12 mouse cellular contexts compared by ENCODE assay signal in genomic region chr16:78317960-78318359, GRCm38 (mm10). TPM values are rescaled to one million over a fixed set of nuclear protein-coding genes. Genes with fewer than 3 reads are reported as not detected.
A peak's percentile ranks its signal among the peaks of the same experiment; 100 is the strongest.
DNase-seq lines count a peak whose midpoint lies in the region; ATAC-seq and TF ChIP-seq lines count a peak whose summit lies in the region.
"Had no signal": no experiment of that assay in that cellular context is flagged by ENCODE, and none has a peak within 500 bp of the region (broad histone marks: within the 10 kb centered on the region; RNA-seq: fewer than 3 reads in every experiment).

No protein-coding gene starts in this region.

- no peaks in the 10 kb centered on the region for H3K27me3 ChIP-seq in kidney, adult 2 months (replicated peaks; ENCODE audit: control insufficient read depth, insufficient read depth, low read length)
- H3K27me3 ChIP-seq in kidney, embryonic 16.5 days (ENCODE audit: insufficient read depth, low read length): no peaks in the 10 kb centered on the region
- no peaks in the 10 kb centered on the region for H3K27me3 ChIP-seq in intestine, embryonic 14.5 days (replicated peaks; ENCODE audit: control insufficient read depth, insufficient read depth, low read length)
- H3K27me3 ChIP-seq: forebrain, embryonic 12.5 days had no signal

- no peaks in the 10 kb centered on the region for H3K36me3 ChIP-seq in kidney, adult 2 months (ENCODE audit: control insufficient read depth, insufficient read depth, low read length)
- no peaks in the 10 kb centered on the region for H3K36me3 ChIP-seq in kidney, embryonic 16.5 days (ENCODE audit: insufficient read depth, low read length)
- H3K36me3 ChIP-seq in intestine, embryonic 14.5 days (ENCODE audit: control insufficient read depth, insufficient read depth, low read length): no peaks in the 10 kb centered on the region
- H3K36me3 ChIP-seq: forebrain, embryonic 12.5 days had no signal

- peak; percentile 9 for DNase-seq in kidney, adult 2 months
- peak; percentile 32 for DNase-seq in R1 (ENCODE audit: low read depth, low spot score)
- no peak for DNase-seq in intestine, embryonic 14.5 days (ENCODE audit: low spot score)
- DNase-seq in lung, postnatal 36 days: peak; percentile 62
- no peak for DNase-seq in embryo, embryonic 11 days
- no peak for DNase-seq in cerebellum, adult 9-11 months
- DNase-seq in embryo, embryonic 10 days (ENCODE audit: low spot score): no peak
- DNase-seq: cerebellum, postnatal 25 days; kidney, postnatal 25 days; left cerebral cortex, postnatal 4 days had no signal

- H3K9me3 ChIP-seq in kidney, embryonic 16.5 days (ENCODE audit: low read length): no peaks in the 10 kb centered on the region
- no peaks in the 10 kb centered on the region for H3K9me3 ChIP-seq in intestine, embryonic 14.5 days (ENCODE audit: control insufficient read depth, low read length)
- H3K9me3 ChIP-seq: forebrain, embryonic 12.5 days had no signal

- ATAC-seq in kidney, embryonic 16.5 days (ENCODE audit: low FRiP score, low TSS enrichment): no peak; the same call in 1 of the 2 replicates
- peak; percentile 79 for ATAC-seq in intestine, embryonic 14.5 days (replicated peaks; ENCODE audit: low FRiP score, low TSS enrichment, low read depth)

- no peak overlapping the region for H3K27ac ChIP-seq in kidney, adult 2 months (ENCODE audit: insufficient read depth, low read depth, low read length)
- H3K27ac ChIP-seq in kidney, embryonic 16.5 days (ENCODE audit: low read length): no peak overlapping the region
- no peak overlapping the region for H3K27ac ChIP-seq in intestine, embryonic 14.5 days (ENCODE audit: low read depth)
- H3K27ac ChIP-seq: forebrain, embryonic 12.5 days had no signal

- H3K4me1 ChIP-seq in kidney, adult 2 months (ENCODE audit: control insufficient read depth, insufficient read depth, low read length): peaks cover 7% of the 10 kb centered on the region; the same call in 1 of the 2 replicates
- peaks cover 21% of the 10 kb centered on the region for H3K4me1 ChIP-seq in kidney, embryonic 16.5 days (ENCODE audit: insufficient read depth, low read length)
- peaks cover 20% of the 10 kb centered on the region for H3K4me1 ChIP-seq in intestine, embryonic 14.5 days (replicated peaks; ENCODE audit: control insufficient read depth, insufficient read depth, low read length)

- H3K4me2 ChIP-seq in kidney, embryonic 16.5 days (replicated peaks; ENCODE audit: low read depth, low read length): no peak overlapping the region
- H3K4me2 ChIP-seq in intestine, embryonic 14.5 days (ENCODE audit: low read length): no peak overlapping the region
- H3K4me2 ChIP-seq: forebrain, embryonic 12.5 days had no signal

- WGBS in kidney, adult 2 months: 28% methylated on average over 7 of the region's 7 CpGs
- 69% methylated on average over 7 of the region's 7 CpGs for WGBS in kidney, embryonic 16.5 days
- WGBS in intestine, embryonic 14.5 days: 45% methylated on average over 7 of the region's 7 CpGs

- no peak overlapping the region for H3K9ac ChIP-seq in kidney, embryonic 16.5 days (replicated peaks; ENCODE audit: low read length)
- H3K9ac ChIP-seq in intestine, embryonic 14.5 days (ENCODE audit: low read length): no peak overlapping the region
- H3K9ac ChIP-seq: forebrain, embryonic 12.5 days had no signal

- H3K4me3 ChIP-seq in kidney, adult 2 months (ENCODE audit: insufficient read depth, low read depth, low read length): no peak overlapping the region
- H3K4me3 ChIP-seq in kidney, embryonic 16.5 days (ENCODE audit: low read length): no peak overlapping the region
- H3K4me3 ChIP-seq in intestine, embryonic 14.5 days (ENCODE audit: low read depth, low read length): no peak overlapping the region
- H3K4me3 ChIP-seq: forebrain, embryonic 12.5 days had no signal

- no peak for TF ChIP-seq CTCF in kidney, adult 2 months (conservative IDR thresholded peaks at IDR 0.05; ENCODE audit: insufficient read depth, insufficient read length, low read depth, low read length)

- TF ChIP-seq POLR2A in kidney, adult 2 months (IDR thresholded peaks at IDR 0.05; ENCODE audit: low read depth, low read length): no peak

RNA-seq across cellular contexts. Expression of gene Cxadr, which starts 16.7 kb away (rescaled TPM):
- 11.2 and 15.9 TPM in 2 replicates for polyA plus RNA-seq in kidney, adult 2 months (2012; rRNA removed)
- polyA plus RNA-seq in kidney, embryonic 16.5 days (2015; fragmentation: Nextera tagmentation; extraction: Ambion mirVana): 37.2 and 39.3 TPM in 2 replicates
- polyA plus RNA-seq in intestine, embryonic 14.5 days (2014; fragmentation: Nextera tagmentation; extraction: Ambion mirVana): 35.9 and 37.6 TPM in 2 replicates

RNA-seq across cellular contexts. Expression of gene Btg3, which starts 59.0 kb away (rescaled TPM):
- polyA plus RNA-seq in kidney, adult 2 months (2012; rRNA removed): 3.1 and 3.6 TPM in 2 replicates
- 24.7 and 33.1 TPM in 2 replicates for polyA plus RNA-seq in kidney, embryonic 16.5 days (2015; fragmentation: Nextera tagmentation; extraction: Ambion mirVana)
- polyA plus RNA-seq in intestine, embryonic 14.5 days (2014; fragmentation: Nextera tagmentation; extraction: Ambion mirVana): 37.1 and 40.5 TPM in 2 replicates

Comparison
In these comparisons a context has a peak if more than half of its experiments do, and no peak if none do; other contexts are left out.
1. DNase-seq: peak in kidney, adult 2 months (single experiment), R1 (single experiment) and lung, postnatal 36 days (single experiment); none in intestine, embryonic 14.5 days (single experiment), embryo, embryonic 11 days (single experiment), cerebellum, adult 9-11 months (single experiment) and embryo, embryonic 10 days (single experiment).